Mouse (Mus musculus): ENCODE results near the gene Fbxo5. TPM values are rescaled to one million over a fixed set of nuclear protein-coding genes. Genes with fewer than 3 reads are reported as not detected.

Fbxo5 gene
- polyA plus RNA-seq, 1 experiment from 2014 or later = 14.8 TPM

- no peak for TF ChIP-seq CTCF (IDR thresholded peaks at IDR 0.05)
- ATAC-seq (no peak), DNase-seq (ENCODE audit: low read depth, low spot score) (no peak)
- no peaks in the 10 kb centered on the region for H3K27me3 ChIP-seq
- in situ Hi-C loops (cut with MboI; ENCODE audit: low pct_unique_long_range_greater_than_20kb) = loop anchor here (5.0 kb wide), 1 partner anchor 39 kb away; no protein-coding TSS in a partner anchor
- POLR2A ChIA-PET = no interaction called here
- CTCF ChIA-PET = no interaction called here
These were observed 7.3 kb downstream of the Fbxo5 start for GRCm38 (mm10) chr10:5798069-5798468.

GRCm38 (mm10) chr10:5790657-5791056 is 14.7 kb downstream of the Fbxo5 start:
- ChIA-PET CTCF (interaction anchor here (1.2 to 2.8 kb wide), 2 partner anchors 187 to 191 kb away, joined by 3 to 13 read pairs; no protein-coding TSS in a partner anchor), POLR2A (no interaction called here)
- peak; percentile 74 for TF ChIP-seq CTCF (IDR thresholded peaks at IDR 0.05)
- in situ Hi-C loops (cut with MboI; ENCODE audit: low pct_unique_long_range_greater_than_20kb) = loop anchor here (5.0 kb wide), 1 partner anchor 193 kb away; no protein-coding TSS in a partner anchor
- H3K27me3 ChIP-seq = peaks cover 13% of the 10 kb centered on the region
- peak; percentile 54 for ATAC-seq
- no peak for DNase-seq (ENCODE audit: low read depth, low spot score)

- ChIA-PET CTCF (interaction anchor here (0.8 to 1.6 kb wide), 5 partner anchors 28 to 190 kb away, joined by 3 to 9 read pairs (median 5); partner anchors contain the start of gene Mtrf1l), POLR2A (no interaction called here)
- in situ Hi-C loops (cut with MboI; ENCODE audit: low pct_unique_long_range_greater_than_20kb) = loop anchor here (10.0 kb wide), 1 partner anchor 72 kb away; no protein-coding TSS in a partner anchor
- DNase-seq (ENCODE audit: low read depth, low spot score) (no peak), ATAC-seq (peak; percentile 83)
- peak; percentile 79 for TF ChIP-seq CTCF (IDR thresholded peaks at IDR 0.05)
- peaks cover 25% of the 10 kb centered on the region for H3K27me3 ChIP-seq
These were observed 18.5 kb downstream of the Fbxo5 start for GRCm38 (mm10) chr10:5786923-5787322.

Other genes starting within 250 kb of the Fbxo5 start
- not detected for gene Myct1, start 211.8 kb downstream of the Fbxo5 start, polyA plus RNA-seq (2021)
- gene Vip, start 166.4 kb downstream of the Fbxo5 start, polyA plus RNA-seq (2021) = not detected
- 14.2 TPM for gene Mtrf1l, start 18.3 kb upstream of the Fbxo5 start, polyA plus RNA-seq (2021)
- gene Rgs17, start 116.8 kb upstream of the Fbxo5 start, polyA plus RNA-seq (2021) = 0.24 TPM

Measured in Patski (cell line).